Mouse (Mus musculus): ENCODE data around the gene Adamts4.

- TF ChIP-seq POLR2A (IDR thresholded peaks at IDR 0.05; ENCODE audit: low read depth, low read length), result no peak
- no peak for TF ChIP-seq CTCF (conservative IDR thresholded peaks at IDR 0.05; ENCODE audit: insufficient read depth, insufficient read length, low read depth, low read length)
Observed at GRCm38 (mm10) chr1:171286517-171286916, 36.3 kb downstream of the Adamts4 start.

Data from kidney, adult 2 months (tissue).